8 mouse cellular contexts compared by ENCODE assay signal in genomic region chr1:89069479-89070102, GRCm38 (mm10). TPM values are rescaled to one million over a fixed set of nuclear protein-coding genes. Genes with fewer than 3 reads are reported as not detected.
DNase-seq lines count a peak whose midpoint lies in the region; ATAC-seq and TF ChIP-seq lines count a peak whose summit lies in the region.

No protein-coding gene starts in this region.

- H3K27ac ChIP-seq in kidney, embryonic 15.5 days: peak overlapping the region; percentile 93
- no peak overlapping the region for H3K27ac ChIP-seq in ES-E14 (ENCODE audit: insufficient read depth, low read depth, low read length, poor library complexity, severe bottlenecking)
- H3K27ac ChIP-seq in embryonic facial prominence, embryonic 14.5 days (replicated peaks; ENCODE audit: low read depth, low read length): peak overlapping the region; percentile 90
- peak overlapping the region; percentile 94 for H3K27ac ChIP-seq in heart, embryonic 16.5 days (ENCODE audit: low read length)
- H3K27ac ChIP-seq in limb, embryonic 12.5 days: peak overlapping the region; percentile 83
- H3K27ac ChIP-seq in midbrain, embryonic 12.5 days (replicated peaks): peak overlapping the region; percentile 75
- no peak overlapping the region for H3K27ac ChIP-seq in thymus, adult 2 months (ENCODE audit: control insufficient read depth, insufficient read depth, low read length)

- 0 out of 2 replicates have a peak, but pooled peaks cover 3% of the 10 kb centered on the region for H3K36me3 ChIP-seq in kidney, embryonic 15.5 days
- no peaks in the 10 kb centered on the region for H3K36me3 ChIP-seq in ES-E14 (ENCODE audit: control insufficient read depth, insufficient read depth, low read length, poor library complexity, severe bottlenecking)
- H3K36me3 ChIP-seq in embryonic facial prominence, embryonic 14.5 days (ENCODE audit: control insufficient read depth, insufficient read depth, low read length): no peaks in the 10 kb centered on the region
- H3K36me3 ChIP-seq in heart, embryonic 16.5 days (ENCODE audit: control insufficient read depth, insufficient read depth): no peaks in the 10 kb centered on the region
- H3K36me3 ChIP-seq in limb, embryonic 12.5 days: no peaks in the 10 kb centered on the region
- H3K36me3 ChIP-seq in midbrain, embryonic 12.5 days: no peaks in the 10 kb centered on the region
- H3K36me3 ChIP-seq in thymus, adult 2 months (ENCODE audit: control insufficient read depth, insufficient read depth, low read length): no peaks in the 10 kb centered on the region

- DNase-seq in kidney, adult 8-10 months: no peak
- no peak for DNase-seq in ES-E14 (ENCODE audit: low read depth, low spot score)
- DNase-seq in embryonic facial prominence, embryonic 14.5 days (ENCODE audit: low spot score): peak; percentile 91
- peak; percentile 38 for DNase-seq in thymus, adult 2 months

- no peak for TF ChIP-seq CTCF in thymus, adult 2 months (IDR thresholded peaks at IDR 0.05; ENCODE audit: borderline replicate concordance, control insufficient read depth, extremely low read depth, insufficient read depth, low read length, poor library complexity)

- ATAC-seq in kidney, embryonic 15.5 days (replicated peaks; ENCODE audit: low FRiP score): peak; percentile 50
- peak; percentile 46 for ATAC-seq in embryonic facial prominence, embryonic 14.5 days (ENCODE audit: low read depth)
- ATAC-seq in heart, embryonic 16.5 days (replicated peaks; ENCODE audit: extremely low read depth, insufficient read depth, low FRiP score): peak; percentile 25
- peak; percentile 45 for ATAC-seq in limb, embryonic 12.5 days (ENCODE audit: insufficient number of reproducible peaks, insufficient read depth, low FRiP score, low TSS enrichment, low read depth)
- peak; percentile 13 for ATAC-seq in midbrain, embryonic 12.5 days (ENCODE audit: low FRiP score, low read depth)

- TF ChIP-seq POLR2A in thymus, adult 2 months (IDR thresholded peaks at IDR 0.05; ENCODE audit: control insufficient read depth, extremely low read depth, insufficient read depth, low read length, poor library complexity): no peak

- no peaks in the 10 kb centered on the region for H3K27me3 ChIP-seq in kidney, embryonic 15.5 days
- H3K27me3 ChIP-seq in embryonic facial prominence, embryonic 14.5 days (replicated peaks; ENCODE audit: control insufficient read depth, insufficient read depth, low read length): no peaks in the 10 kb centered on the region
- no peaks in the 10 kb centered on the region for H3K27me3 ChIP-seq in heart, embryonic 16.5 days (ENCODE audit: control insufficient read depth, insufficient read depth, low read length)
- no peaks in the 10 kb centered on the region for H3K27me3 ChIP-seq in limb, embryonic 12.5 days
- H3K27me3 ChIP-seq in midbrain, embryonic 12.5 days: no peaks in the 10 kb centered on the region
- peaks cover 3% of the 10 kb centered on the region for H3K27me3 ChIP-seq in thymus, adult 2 months (ENCODE audit: control insufficient read depth, insufficient read depth, low read length)

- in situ Hi-C loops in ES-E14 (cut with MboI; ENCODE audit: low sequenced_read_pairs in 2 of 2, unreplicated experiment in 2 of 2): no loop called here

- 0% methylated on average over 25 of the region's 25 CpGs for WGBS in kidney, embryonic 15.5 days
- under 1% methylated on average over 24 of the region's 25 CpGs for WGBS in embryonic facial prominence, embryonic 14.5 days
- WGBS in heart, embryonic 16.5 days: under 1% methylated on average over 25 of the region's 25 CpGs
- WGBS in limb, embryonic 12.5 days: under 1% methylated on average over 25 of the region's 25 CpGs
- under 1% methylated on average over 23 of the region's 25 CpGs for WGBS in midbrain, embryonic 12.5 days
- WGBS in thymus, adult 2 months: under 1% methylated on average over 24 of the region's 25 CpGs

- peak overlapping the region; percentile 70 for H3K4me3 ChIP-seq in kidney, embryonic 15.5 days (replicated peaks)
- peak overlapping the region; percentile 21 to 79 for H3K4me3 ChIP-seq in ES-E14 (ENCODE audit: insufficient read depth in 1 of 2, low read depth in 1 of 2, low read length in 2 of 2, poor library complexity in 1 of 2, severe bottlenecking in 1 of 2)
- peak overlapping the region; percentile 87 for H3K4me3 ChIP-seq in embryonic facial prominence, embryonic 14.5 days (ENCODE audit: low read depth, low read length)
- peak overlapping the region; percentile 99 for H3K4me3 ChIP-seq in heart, embryonic 16.5 days (ENCODE audit: low read length)
- H3K4me3 ChIP-seq in limb, embryonic 12.5 days (replicated peaks): peak overlapping the region; percentile 87
- peak overlapping the region; percentile 72 for H3K4me3 ChIP-seq in midbrain, embryonic 12.5 days
- H3K4me3 ChIP-seq in thymus, adult 2 months (ENCODE audit: control insufficient read depth, insufficient read depth, low read length): peak overlapping the region; percentile 70

- peak overlapping the region; percentile 84 for H3K4me2 ChIP-seq in kidney, embryonic 15.5 days
- H3K4me2 ChIP-seq in embryonic facial prominence, embryonic 14.5 days (ENCODE audit: low read depth, low read length): peak overlapping the region; percentile 67
- H3K4me2 ChIP-seq in heart, embryonic 16.5 days (ENCODE audit: low read depth, low read length): peak overlapping the region; percentile 94
- peak overlapping the region; percentile 71 for H3K4me2 ChIP-seq in limb, embryonic 12.5 days
- peak overlapping the region; percentile 64 for H3K4me2 ChIP-seq in midbrain, embryonic 12.5 days (replicated peaks)

- H3K9ac ChIP-seq in kidney, embryonic 15.5 days: peak overlapping the region; percentile 19; the same call in 1 of the 2 replicates
- H3K9ac ChIP-seq in ES-E14 (ENCODE audit: insufficient read depth, low read depth, low read length, poor library complexity, severe bottlenecking): peak overlapping the region; percentile 65
- peak overlapping the region; percentile 60 for H3K9ac ChIP-seq in embryonic facial prominence, embryonic 14.5 days (ENCODE audit: low read depth, low read length)
- peak overlapping the region; percentile 77 for H3K9ac ChIP-seq in heart, embryonic 16.5 days (ENCODE audit: low read length)
- peak overlapping the region; percentile 52; the same call in 1 of the 2 replicates for H3K9ac ChIP-seq in limb, embryonic 12.5 days (replicated peaks)
- H3K9ac ChIP-seq in midbrain, embryonic 12.5 days (replicated peaks): peak overlapping the region; percentile 37; the same call in 1 of the 2 replicates

- H3K4me1 ChIP-seq in kidney, embryonic 15.5 days: peaks cover 46% of the 10 kb centered on the region
- H3K4me1 ChIP-seq in ES-E14 (ENCODE audit: control insufficient read depth in 2 of 2, insufficient read depth in 2 of 2, low read length in 2 of 2, poor library complexity in 1 of 2): peaks cover 13 to 17% of the 10 kb centered on the region in 2 experiments
- peaks cover 22% of the 10 kb centered on the region for H3K4me1 ChIP-seq in embryonic facial prominence, embryonic 14.5 days (ENCODE audit: control insufficient read depth, insufficient read depth, low read length)
- peaks cover 28% of the 10 kb centered on the region for H3K4me1 ChIP-seq in heart, embryonic 16.5 days (ENCODE audit: control insufficient read depth, insufficient read depth, low read length)
- peaks cover 38% of the 10 kb centered on the region for H3K4me1 ChIP-seq in limb, embryonic 12.5 days (replicated peaks)
- H3K4me1 ChIP-seq in midbrain, embryonic 12.5 days: peaks cover 37% of the 10 kb centered on the region
- peaks cover 10% of the 10 kb centered on the region for H3K4me1 ChIP-seq in thymus, adult 2 months (replicated peaks; ENCODE audit: control insufficient read depth, insufficient read depth, low read length)

- H3K9me3 ChIP-seq in kidney, embryonic 15.5 days (replicated peaks): no peaks in the 10 kb centered on the region
- no peaks in the 10 kb centered on the region for H3K9me3 ChIP-seq in ES-E14 (ENCODE audit: control insufficient read depth, insufficient read depth, low read depth, low read length)
- H3K9me3 ChIP-seq in embryonic facial prominence, embryonic 14.5 days (ENCODE audit: control insufficient read depth, low read length): no peaks in the 10 kb centered on the region
- H3K9me3 ChIP-seq in heart, embryonic 16.5 days (replicated peaks; ENCODE audit: control insufficient read depth, low read length): no peaks in the 10 kb centered on the region
- H3K9me3 ChIP-seq in limb, embryonic 12.5 days: no peaks in the 10 kb centered on the region
- no peaks in the 10 kb centered on the region for H3K9me3 ChIP-seq in midbrain, embryonic 12.5 days

TF ChIP-seq in ES-E14, 5 proteins besides CTCF, POLR2A, EP300 and RAD21:
- TF ChIP-seq HCFC1 (IDR thresholded peaks at IDR 0.05; ENCODE audit: borderline replicate concordance, insufficient read depth, low read length): no peak
- TF ChIP-seq MAFK (IDR thresholded peaks at IDR 0.05; ENCODE audit: insufficient read depth, low read depth, low read length): no peak
- TF ChIP-seq ZNF384 (IDR thresholded peaks at IDR 0.05; ENCODE audit: low read depth, low read length): no peak
- no peak for TF ChIP-seq ZC3H11A (IDR thresholded peaks at IDR 0.05; ENCODE audit: borderline replicate concordance, low read depth, low read length)
- TF ChIP-seq CHD2 (IDR thresholded peaks at IDR 0.05; ENCODE audit: low read depth, low read length): no peak

RNA-seq across cellular contexts. Expression of gene Sh3bp4, which starts 0.6 kb away (rescaled TPM):
- 25.4 and 28.7 TPM in 2 replicates for polyA plus RNA-seq in kidney, embryonic 15.5 days (2015; fragmentation: Nextera tagmentation; extraction: Ambion mirVana)
- 10.0 and 12.0 TPM in 2 replicates for total RNA-seq in ES-E14 (2012; rRNA removed)
- polyA plus RNA-seq in embryonic facial prominence, embryonic 14.5 days (2014; fragmentation: Nextera tagmentation; extraction: Ambion mirVana): 23.1 and 24.0 TPM in 2 replicates
- polyA plus RNA-seq in heart, embryonic 16.5 days (2015; fragmentation: Nextera tagmentation; extraction: Ambion mirVana): 19.2 and 25.0 TPM in 2 replicates
- polyA plus RNA-seq in limb, embryonic 12.5 days (2016; fragmentation: Nextera tagmentation; extraction: Ambion mirVana): 22.3 and 23.1 TPM in 2 replicates
- 19.4 and 21.0 TPM in 2 replicates for polyA plus RNA-seq in midbrain, embryonic 12.5 days (2016; fragmentation: Nextera tagmentation; extraction: Ambion mirVana)
- polyA plus RNA-seq in thymus, adult 2 months (2012; rRNA removed): 8.8 and 9.1 TPM in 2 replicates

Comparison
In these comparisons a context has a peak if more than half of its experiments do, and no peak if none do; other contexts are left out.
1. H3K27ac ChIP-seq: peak in kidney, embryonic 15.5 days (single experiment), embryonic facial prominence, embryonic 14.5 days (single experiment), heart, embryonic 16.5 days (single experiment), limb, embryonic 12.5 days (single experiment) and midbrain, embryonic 12.5 days (single experiment); none in ES-E14 (single experiment) and thymus, adult 2 months (single experiment).
2. H3K9ac ChIP-seq: peak in every context shown above with its lines; median percentile 77 in heart, embryonic 16.5 days; 65 in ES-E14; 60 in embryonic facial prominence, embryonic 14.5 days; 52 in limb, embryonic 12.5 days; 37 in midbrain, embryonic 12.5 days; 19 in kidney, embryonic 15.5 days.
3. DNase-seq: peak in embryonic facial prominence, embryonic 14.5 days (single experiment) and thymus, adult 2 months (single experiment); none in kidney, adult 8-10 months (0 of 2) and ES-E14 (single experiment).
4. Peak in every context shown above with its lines, with median percentiles within 50 percentile points of each other: ATAC-seq, H3K4me2 ChIP-seq and H3K4me3 ChIP-seq.